Mouse (Mus musculus) hindbrain, embryonic 14.5 days (tissue): Measurements from ENCODE around the gene Tm7sf3. TPM values are rescaled to one million over a fixed set of nuclear protein-coding genes. Genes with fewer than 3 reads are reported as not detected.

Experiments used
- ATAC-seq: fragments of 200-750 bp; cut with Nextera tagmentation; 2 replicates; pipeline ENCODE4 v1.8.0; 2017; ENCODE audit warnings: moderate number of reproducible peaks, mild to moderate bottlenecking, moderate TSS enrichment, moderate library complexity; ENCODE audit not compliant: low FRiP score
- DNase-seq: peaks from one replicate; pipeline ENCODE4 v3.0.0-alpha.2; 2015; ENCODE audit warnings: low spot score
- H3K27ac ChIP-seq: fragments of 300-500 bp; sonication (generic); 2 replicates; pipeline ENCODE4 v1.5.1; 2014; ENCODE audit warnings: mild to moderate bottlenecking, moderate library complexity
- H3K27me3 ChIP-seq: fragments of 300-500 bp; sonication (generic); 2 replicates; pipeline ENCODE4 v1.6.1; 2014; ENCODE audit warnings: mild to moderate bottlenecking, low read length, mixed read lengths; ENCODE audit not compliant: control insufficient read depth, insufficient read depth
- H3K36me3 ChIP-seq: fragments of 300-500 bp; sonication (generic); replicated peaks from 2 replicates; pipeline ENCODE4 v1.6.1; 2014; ENCODE audit not compliant: control insufficient read depth, insufficient read depth
- H3K4me1 ChIP-seq: fragments of 300-500 bp; sonication (generic); replicated peaks from 2 replicates; pipeline ENCODE4 v1.6.1; 2014; ENCODE audit warnings: antibody characterized with exemption, low read length, mixed read lengths; ENCODE audit not compliant: control insufficient read depth, insufficient read depth
- H3K4me2 ChIP-seq: fragments of 300-500 bp; sonication (generic); replicated peaks from 2 replicates; pipeline ENCODE4 v1.6.1; 2014; ENCODE audit warnings: mild to moderate bottlenecking, moderate library complexity
- H3K4me3 ChIP-seq: fragments of 300-500 bp; sonication (generic); replicated peaks from 2 replicates; pipeline ENCODE4 v1.5.1; 2014; ENCODE audit warnings: mild to moderate bottlenecking, low read length
- H3K9ac ChIP-seq: fragments of 300-500 bp; sonication (generic); 2 replicates; pipeline ENCODE4 v1.6.1; 2014
- H3K9me3 ChIP-seq: fragments of 300-500 bp; sonication (generic); 2 replicates; pipeline ENCODE4 v1.6.1; 2016; ENCODE audit warnings: low read length; ENCODE audit not compliant: control insufficient read depth
- WGBS: fragments of 180-500 bp; shearing (Covaris S2); extraction: QIAGEN DNeasy Blood & Tissue Kit; methylation state at CpG from one replicate; pipeline ENCODE4 v1.1.7; 2014; 5-methylcytosine and 5-hydroxymethylcytosine counted together
- polyA plus RNA-seq: library from polyadenylated mRNA; unstranded; fragments of >200 nt; fragmentation: Nextera tagmentation; extraction: Ambion mirVana; gene quantifications from 2 replicates; pipeline ENCODE4 v1.2.1, GENCODE M21; 2014

The Tm7sf3 gene
- polyA plus RNA-seq, 1 experiment from 2014 or later = 33.4 TPM

- WGBS = 88% methylated on average over 4 of the region's 4 CpGs
- no peak overlapping the region for H3K27ac ChIP-seq
Observed at GRCm38 (mm10) chr6:146630961-146631360, 11.7 kb downstream of the Tm7sf3 start.

GRCm38 (mm10) chr6:146629781-146630756, 12.6 kb downstream of the Tm7sf3 start:
- H3K4me2 ChIP-seq = no peak overlapping the region
- H3K27ac ChIP-seq = no peak overlapping the region
- no peaks in the 10 kb centered on the region for H3K36me3 ChIP-seq
- H3K27me3 ChIP-seq = no peaks in the 10 kb centered on the region
- peaks cover 11% of the 10 kb centered on the region for H3K4me1 ChIP-seq
- WGBS = 87% methylated on average over 9 of the region's 9 CpGs
- no peak overlapping the region for H3K4me3 ChIP-seq
- ATAC-seq (no peak), DNase-seq (no peak)
- no peaks in the 10 kb centered on the region for H3K9me3 ChIP-seq
- no peak overlapping the region for H3K9ac ChIP-seq

More at GRCm38 (mm10) chr6:146630961-146631360, 11.7 kb downstream of the Tm7sf3 start:
- Histone ChIP-seq H3K4me1 (peaks cover 11% of the 10 kb centered on the region), H3K9me3 (no peaks in the 10 kb centered on the region), H3K4me3 (no peak overlapping the region), H3K4me2 (no peak overlapping the region), H3K27me3 (no peaks in the 10 kb centered on the region), H3K36me3 (no peaks in the 10 kb centered on the region), H3K9ac (no peak overlapping the region)
- DNase-seq = no peak
- no peak for ATAC-seq

DNA sequence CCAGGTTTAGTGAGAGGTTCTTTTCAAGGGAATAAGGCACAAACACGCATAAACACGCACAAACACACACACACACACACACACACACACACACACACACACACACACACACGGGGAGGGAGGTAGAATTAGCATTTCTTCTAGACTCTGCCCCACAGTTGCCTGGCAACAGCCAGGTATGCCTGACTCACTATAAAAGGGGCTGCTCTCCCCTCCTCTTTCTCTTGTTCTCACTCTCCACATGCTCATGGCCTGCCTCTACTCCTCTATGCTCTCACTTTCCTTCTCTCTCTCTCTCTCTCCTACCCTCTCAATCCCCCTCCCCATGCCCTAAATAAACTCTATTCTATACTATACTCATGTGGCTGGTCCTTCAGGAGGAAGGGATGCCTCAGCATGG, 14.5 kb downstream of the Tm7sf3 start:
- DNase-seq = no peak

DNA sequence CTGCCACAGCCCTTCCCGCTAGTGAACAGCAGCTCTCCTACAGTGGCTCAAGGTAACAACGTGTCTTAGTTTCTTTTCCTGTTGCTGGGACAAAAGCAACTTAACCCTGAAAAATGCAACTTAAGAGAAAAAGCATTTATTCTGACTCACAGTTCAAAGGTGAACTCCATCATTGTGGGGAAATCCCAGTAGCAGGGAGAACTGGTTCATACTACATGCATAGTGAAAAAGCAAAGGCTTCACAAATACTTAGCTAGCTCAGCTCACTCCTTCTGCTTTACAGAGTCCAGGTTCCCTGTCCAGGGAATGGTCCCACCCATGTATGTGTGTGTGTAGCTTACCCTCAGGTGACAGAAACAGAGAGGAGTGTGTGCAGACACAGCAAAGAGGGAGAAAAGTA, 26.0 kb downstream of the Tm7sf3 start:
- Histone ChIP-seq H3K27ac (no peak overlapping the region), H3K4me1 (no peaks in the 10 kb centered on the region), H3K36me3 (peaks cover 77% of the 10 kb centered on the region), H3K4me3 (no peak overlapping the region), H3K9ac (no peak overlapping the region), H3K4me2 (no peak overlapping the region), H3K27me3 (no peaks in the 10 kb centered on the region), H3K9me3 (no peaks in the 10 kb centered on the region)
- no peak for DNase-seq
- no peak for ATAC-seq
- WGBS = 96% methylated on average over 2 of the region's 2 CpGs

More for the DNA sequence above, 14.5 kb downstream of the Tm7sf3 start:
- H3K27me3 ChIP-seq = no peaks in the 10 kb centered on the region
- no peak overlapping the region for H3K27ac ChIP-seq
- no peaks in the 10 kb centered on the region for H3K9me3 ChIP-seq
- 63% methylated on average over 3 of the region's 3 CpGs for WGBS
- no peak overlapping the region for H3K4me2 ChIP-seq
- no peak for ATAC-seq
- H3K36me3 ChIP-seq = 0 out of 2 replicates have a peak, but pooled peaks cover 10% of the 10 kb centered on the region
- peaks cover 3% of the 10 kb centered on the region; the same call in 1 of the 2 replicates for H3K4me1 ChIP-seq
- H3K9ac ChIP-seq = no peak overlapping the region
- no peak overlapping the region for H3K4me3 ChIP-seq

GRCm38 (mm10) chr6:146615891-146616290, 26.7 kb downstream of the Tm7sf3 start:
- H3K4me3 ChIP-seq = no peak overlapping the region
- no peak for DNase-seq
- ATAC-seq = no peak
- H3K27me3 ChIP-seq = no peaks in the 10 kb centered on the region
- 96% methylated on average over 8 of the region's 8 CpGs for WGBS
- no peak overlapping the region for H3K4me2 ChIP-seq
- H3K4me1 ChIP-seq = no peaks in the 10 kb centered on the region
- H3K9me3 ChIP-seq = no peaks in the 10 kb centered on the region
- peaks cover 76% of the 10 kb centered on the region for H3K36me3 ChIP-seq
- H3K9ac ChIP-seq = no peak overlapping the region
- H3K27ac ChIP-seq = no peak overlapping the region

GRCm38 (mm10) chr6:146614541-146614940, 28.1 kb downstream of the Tm7sf3 start:
- no peak overlapping the region for H3K9ac ChIP-seq
- no peaks in the 10 kb centered on the region for H3K27me3 ChIP-seq
- H3K9me3 ChIP-seq = no peaks in the 10 kb centered on the region
- WGBS = 95% methylated on average over 5 of the region's 5 CpGs
- ATAC-seq (no peak), DNase-seq (no peak)
- H3K36me3 ChIP-seq = peaks cover 78% of the 10 kb centered on the region
- no peak overlapping the region for H3K4me3 ChIP-seq
- no peak overlapping the region for H3K4me2 ChIP-seq
- H3K4me1 ChIP-seq = no peaks in the 10 kb centered on the region
- H3K27ac ChIP-seq = no peak overlapping the region

DNA sequence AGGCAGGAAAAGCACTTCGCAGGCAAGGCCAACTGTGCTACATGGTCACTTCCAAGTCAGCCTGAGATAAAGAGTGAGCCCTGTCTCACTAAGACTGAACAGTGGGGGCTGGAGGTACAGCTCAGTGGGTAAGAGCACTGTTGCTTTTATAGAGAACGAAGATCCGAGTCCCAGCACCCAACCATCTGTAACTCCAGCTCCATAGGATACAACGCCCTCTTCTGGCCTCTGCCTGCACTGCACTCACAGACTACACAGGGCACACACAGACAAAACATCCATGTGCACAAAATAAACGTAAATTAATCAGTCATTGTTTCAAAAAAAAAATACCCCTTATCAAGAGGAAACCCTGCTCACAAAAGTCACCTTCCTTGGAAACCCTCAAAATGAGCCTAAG, 28.7 kb downstream of the Tm7sf3 start:
- Histone ChIP-seq H3K27ac (no peak overlapping the region), H3K4me3 (no peak overlapping the region), H3K4me2 (no peak overlapping the region), H3K9me3 (no peaks in the 10 kb centered on the region), H3K9ac (no peak overlapping the region), H3K27me3 (no peaks in the 10 kb centered on the region), H3K36me3 (peaks cover 83% of the 10 kb centered on the region), H3K4me1 (no peaks in the 10 kb centered on the region)
- ATAC-seq (no peak), DNase-seq (no peak)
- 91% methylated on average over 5 of the region's 5 CpGs for WGBS

- no peak overlapping the region for H3K4me2 ChIP-seq
- H3K4me3 ChIP-seq = no peak overlapping the region
- DNase-seq = no peak
- H3K36me3 ChIP-seq = peaks cover 81% of the 10 kb centered on the region
- H3K9ac ChIP-seq = no peak overlapping the region
- H3K4me1 ChIP-seq = no peaks in the 10 kb centered on the region
- ATAC-seq = no peak
- H3K9me3 ChIP-seq = no peaks in the 10 kb centered on the region
- WGBS = 92% methylated on average over 5 of the region's 5 CpGs
- no peak overlapping the region for H3K27ac ChIP-seq
- H3K27me3 ChIP-seq = no peaks in the 10 kb centered on the region
Observed at GRCm38 (mm10) chr6:146612736-146613135, 29.9 kb downstream of the Tm7sf3 start.

- H3K36me3 ChIP-seq = peaks cover 81% of the 10 kb centered on the region
- WGBS = 94% methylated on average over 7 of the region's 7 CpGs
- H3K9ac ChIP-seq = no peak overlapping the region
- no peak for DNase-seq
- H3K4me1 ChIP-seq = no peaks in the 10 kb centered on the region
- no peak for ATAC-seq
- H3K27me3 ChIP-seq = no peaks in the 10 kb centered on the region
- no peaks in the 10 kb centered on the region for H3K9me3 ChIP-seq
- no peak overlapping the region for H3K4me2 ChIP-seq
- H3K4me3 ChIP-seq = no peak overlapping the region
- H3K27ac ChIP-seq = no peak overlapping the region
Observed at GRCm38 (mm10) chr6:146611897-146612296, 30.7 kb downstream of the Tm7sf3 start.
